24 mouse cellular contexts compared by ENCODE assay signal in genomic region chr1:184169034-184169783, GRCm38 (mm10).
A peak's percentile ranks its signal among the peaks of the same experiment; 100 is the strongest.
DNase-seq lines count a peak whose midpoint lies in the region; ATAC-seq and TF ChIP-seq lines count a peak whose summit lies in the region.
"Had no signal": no experiment of that assay in that cellular context is flagged by ENCODE, and none has a peak within 500 bp of the region (broad histone marks: within the 10 kb centered on the region; RNA-seq: fewer than 3 reads in every experiment).

No protein-coding gene starts in this region.

- no peak for TF ChIP-seq CTCF in lung, embryonic 14.5 days (IDR thresholded peaks at IDR 0.05; ENCODE audit: low read depth)

- 39% methylated on average over 7 of the region's 7 CpGs for WGBS in lung, embryonic 14.5 days
- WGBS in neural tube, embryonic 13.5 days, result 60% methylated on average over 7 of the region's 7 CpGs

- no peak overlapping the region for H3K27ac ChIP-seq in lung, embryonic 14.5 days (ENCODE audit: low read depth)
- H3K27ac ChIP-seq in neural tube, embryonic 13.5 days (replicated peaks), result 0 out of 2 replicates have a peak overlapping the region, but pooled peaks have one; percentile 2
- H3K27ac ChIP-seq: forebrain, embryonic 10.5 days; gastrocnemius, adult 2 months; hindbrain, embryonic 15.5 days; intestine, embryonic 15.5 days; limb, embryonic 12.5 days had no signal

- peak; percentile 72 for DNase-seq in lung, embryonic 14.5 days
- DNase-seq in lung, postnatal 14 days, result no peak
- DNase-seq in neural tube, embryonic 10.5 days (ENCODE audit: extremely low spot score, low spot score), result no peak
- DNase-seq in brain, adult 2 months (ENCODE audit: low read depth, low spot score), result peak; percentile 31
- no peak for DNase-seq in urinary bladder, postnatal 36 days (ENCODE audit: low spot score in 2 of 2)
- DNase-seq: adrenal gland, postnatal 25 days; cerebellum, adult 11 months; cerebellum, adult 9-11 months; gastrocnemius, adult 2 months; heart, postnatal 14 days; kidney, adult 9 months; kidney, postnatal 25 days; liver, postnatal 0 days; right cerebral cortex, postnatal 14 days had no signal

- ATAC-seq in lung, embryonic 14.5 days (ENCODE audit: insufficient read depth), result peak; percentile 63; the same call in 1 of the 2 replicates
- no peak for ATAC-seq in neural tube, embryonic 13.5 days (ENCODE audit: low read depth)
- peak; percentile 77 for ATAC-seq in megakaryocyte progenitor cell, adult 5-6 weeks (replicated peaks; ENCODE audit: poor library complexity)
- ATAC-seq: intestine, embryonic 15.5 days; liver, postnatal 0 days; midbrain, embryonic 16.5 days had no signal

- H3K9ac ChIP-seq in lung, embryonic 14.5 days, result no peak overlapping the region
- H3K9ac ChIP-seq in neural tube, embryonic 13.5 days, result no peak overlapping the region
- H3K9ac ChIP-seq: heart, embryonic 13.5 days; hindbrain, embryonic 15.5 days; intestine, embryonic 15.5 days; limb, embryonic 12.5 days; liver, postnatal 0 days had no signal

- 0 out of 2 replicates have a peak, but pooled peaks cover 5% of the 10 kb centered on the region for H3K4me1 ChIP-seq in lung, embryonic 14.5 days (ENCODE audit: insufficient read depth)
- H3K4me1 ChIP-seq in neural tube, embryonic 13.5 days (replicated peaks), result 0 out of 2 replicates have a peak, but pooled peaks cover 7% of the 10 kb centered on the region
- H3K4me1 ChIP-seq: forebrain, embryonic 10.5 days; intestine, embryonic 15.5 days; limb, embryonic 12.5 days had no signal

- no peaks in the 10 kb centered on the region for H3K9me3 ChIP-seq in lung, embryonic 14.5 days (ENCODE audit: low read depth, low read length)
- no peaks in the 10 kb centered on the region for H3K9me3 ChIP-seq in neural tube, embryonic 13.5 days
- H3K9me3 ChIP-seq: forebrain, embryonic 10.5 days; heart, embryonic 13.5 days; hindbrain, embryonic 15.5 days; intestine, embryonic 15.5 days; limb, embryonic 12.5 days had no signal

- H3K4me3 ChIP-seq in lung, embryonic 14.5 days (ENCODE audit: low read depth, low read length), result no peak overlapping the region
- no peak overlapping the region for H3K4me3 ChIP-seq in neural tube, embryonic 13.5 days
- H3K4me3 ChIP-seq: forebrain, embryonic 10.5 days; gastrocnemius, adult 2 months; heart, embryonic 13.5 days; hindbrain, embryonic 15.5 days; intestine, embryonic 15.5 days; limb, embryonic 12.5 days; megakaryocyte, embryonic 14.5 days had no signal

- no peaks in the 10 kb centered on the region for H3K36me3 ChIP-seq in lung, embryonic 14.5 days (ENCODE audit: insufficient read depth)
- no peaks in the 10 kb centered on the region for H3K36me3 ChIP-seq in neural tube, embryonic 13.5 days
- H3K36me3 ChIP-seq: forebrain, embryonic 10.5 days; heart, embryonic 13.5 days; hindbrain, embryonic 15.5 days; intestine, embryonic 15.5 days; limb, embryonic 12.5 days had no signal

- no peak overlapping the region for H3K4me2 ChIP-seq in lung, embryonic 14.5 days
- no peak overlapping the region for H3K4me2 ChIP-seq in neural tube, embryonic 13.5 days
- H3K4me2 ChIP-seq: heart, embryonic 13.5 days; hindbrain, embryonic 15.5 days; intestine, embryonic 15.5 days; limb, embryonic 12.5 days; liver, embryonic 11.5 days had no signal

- H3K27me3 ChIP-seq in lung, embryonic 14.5 days (ENCODE audit: insufficient read depth, low read length), result no peaks in the 10 kb centered on the region
- no peaks in the 10 kb centered on the region for H3K27me3 ChIP-seq in neural tube, embryonic 13.5 days
- H3K27me3 ChIP-seq: heart, embryonic 13.5 days; hindbrain, embryonic 15.5 days; intestine, embryonic 15.5 days; limb, embryonic 12.5 days had no signal

Comparison
In these comparisons a context has a peak if more than half of its experiments do, and no peak if none do; other contexts are left out.
1. DNase-seq: peak in lung, embryonic 14.5 days (single experiment) and brain, adult 2 months (single experiment); none in lung, postnatal 14 days (single experiment), neural tube, embryonic 10.5 days (single experiment) and urinary bladder, postnatal 36 days (0 of 2).